Mouse (Mus musculus) heart, postnatal 0 days (tissue): ENCODE results near the gene Crybb1. TPM values are rescaled to one million over a fixed set of nuclear protein-coding genes. Genes with fewer than 3 reads are reported as not detected.
A peak's percentile ranks its signal among the peaks of the same experiment; 100 is the strongest.

ENCODE experiments used
- ATAC-seq: fragments of 200-750 bp; cut with Nextera tagmentation; 2 replicates; pipeline ENCODE4 v1.8.0; 2017; ENCODE audit warnings: low read depth, moderate number of reproducible peaks, moderate library complexity; ENCODE audit not compliant: insufficient read depth
- DNase-seq: peaks from one replicate; pipeline ENCODE4 v3.0.0-alpha.2; 2016; ENCODE audit warnings: low spot score
- H3K27ac ChIP-seq: fragments of 300-500 bp; sonication (generic); 2 replicates; pipeline ENCODE4 v1.5.1; 2014; ENCODE audit warnings: low read depth, mild to moderate bottlenecking
- H3K27me3 ChIP-seq: fragments of 300-500 bp; sonication (generic); 2 replicates; pipeline ENCODE4 v1.6.1; 2014; ENCODE audit warnings: low read length, mixed read lengths; ENCODE audit not compliant: control insufficient read depth, insufficient read depth
- H3K36me3 ChIP-seq: fragments of 300-500 bp; sonication (generic); replicated peaks from 2 replicates; pipeline ENCODE4 v1.6.1; 2014; ENCODE audit warnings: low read length, mixed read lengths; ENCODE audit not compliant: control insufficient read depth, insufficient read depth
- H3K4me1 ChIP-seq: fragments of 300-500 bp; sonication (generic); 2 replicates; pipeline ENCODE4 v1.6.1; 2014; ENCODE audit warnings: antibody characterized with exemption; ENCODE audit not compliant: control insufficient read depth, insufficient read depth
- H3K4me2 ChIP-seq: fragments of 300-500 bp; sonication (generic); 2 replicates; pipeline ENCODE4 v1.6.1; 2014; ENCODE audit warnings: low read depth, mild to moderate bottlenecking, low read length, moderate library complexity
- H3K4me3 ChIP-seq: fragments of 300-500 bp; sonication (generic); 2 replicates; pipeline ENCODE4 v1.5.1; 2014; ENCODE audit warnings: low read depth, low read length
- H3K9ac ChIP-seq: fragments of 300-500 bp; sonication (generic); replicated peaks from 2 replicates; pipeline ENCODE4 v1.6.1; 2014; ENCODE audit warnings: low read depth, low read length, mixed read lengths
- H3K9me3 ChIP-seq: fragments of 300-500 bp; sonication (generic); replicated peaks from 2 replicates; pipeline ENCODE4 v1.6.1; 2016; ENCODE audit warnings: low read length; ENCODE audit not compliant: control insufficient read depth
- CTCF ChIP-seq: IDR thresholded peaks from 2 replicates; pipeline ENCODE4 v1.5.1; 2016; ENCODE audit warnings: antibody characterized with exemption, control low read depth, low read depth
- EP300 ChIP-seq: IDR thresholded peaks from 2 replicates; pipeline ENCODE4 v1.6.1; 2016; ENCODE audit warnings: antibody characterized with exemption, low read depth
- WGBS: fragments of 180-500 bp; shearing (Covaris S2); extraction: QIAGEN DNeasy Blood & Tissue Kit; methylation state at CpG from one replicate; pipeline ENCODE4 v1.1.7; 2014; 5-methylcytosine and 5-hydroxymethylcytosine counted together
- polyA plus RNA-seq: library from polyadenylated mRNA; unstranded; fragments of >200 nt; fragmentation: Nextera tagmentation; extraction: Ambion mirVana; gene quantifications from 2 replicates; pipeline ENCODE4 v1.2.1, GENCODE M21; 2015
- total RNA-seq: library from RNA; depleted of rRNA; stranded (reverse); fragments of >200 nt; gene quantifications from 2 replicates; pipeline ENCODE4 v1.2.3, GENCODE M21; 2014; ENCODE audit warnings: low replicate concordance

The Crybb1 gene
- total and polyA plus RNA-seq, 2 experiments from 2014 or later = 0.26 TPM; not detected in 1

DNA sequence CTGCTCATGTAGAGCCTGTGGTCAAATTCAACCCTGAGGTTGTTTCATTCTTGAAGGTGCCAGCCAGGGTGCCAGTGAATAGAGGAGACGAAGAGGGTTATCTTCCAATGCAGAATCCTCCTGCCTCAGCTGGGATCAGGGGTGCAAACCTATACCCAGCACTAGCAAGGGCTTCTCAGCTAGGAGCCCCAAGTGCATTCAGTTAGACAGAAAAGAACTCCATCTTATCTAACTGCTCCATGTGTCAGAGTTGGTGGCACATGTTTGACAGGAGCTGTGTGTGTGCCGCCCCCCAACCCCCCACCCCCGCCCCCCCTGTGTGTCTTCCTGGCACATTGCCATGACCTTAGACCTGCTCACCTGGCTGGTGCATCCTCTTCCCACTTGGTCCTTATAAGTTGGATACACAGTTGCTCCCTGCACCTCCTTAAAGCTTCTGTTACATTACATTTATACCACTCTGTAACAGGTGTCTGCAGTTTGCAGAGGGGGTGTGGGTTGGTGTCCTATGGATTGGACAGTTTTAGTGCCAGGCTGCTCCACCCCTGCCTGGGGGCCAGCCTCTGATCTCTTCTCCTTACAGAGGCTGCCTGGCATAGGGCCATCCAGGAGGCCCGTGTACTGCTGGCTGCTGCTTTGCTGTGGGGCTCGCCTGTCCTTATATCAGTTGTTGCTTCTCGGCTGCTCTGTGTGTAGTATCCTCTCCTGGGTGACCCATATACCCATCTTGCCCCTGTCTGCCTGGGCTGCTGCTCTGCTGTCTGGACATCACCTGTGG lies 41.0 kb downstream of the Crybb1 start:
- Histone ChIP-seq H3K9me3 (no peaks in the 10 kb centered on the region), H3K27me3 (no peaks in the 10 kb centered on the region), H3K36me3 (no peaks in the 10 kb centered on the region; the same call in 1 of the 2 replicates), H3K4me3 (no peak overlapping the region), H3K9ac (no peak overlapping the region), H3K4me1 (peaks cover 27% of the 10 kb centered on the region; the same call in 1 of the 2 replicates), H3K27ac (peak overlapping the region; percentile 60), H3K4me2 (no peak overlapping the region)
- 27% methylated on average over 6 of the region's 6 CpGs for WGBS
- ATAC-seq (peak; percentile 16; the same call in 1 of the 2 replicates), DNase-seq (peak; percentile 28)
- TF ChIP-seq EP300 (no peak), CTCF (no peak)

GRCm38 (mm10) chr5:112297257-112297656 lies 41.6 kb downstream of the Crybb1 start:
- Histone ChIP-seq H3K27ac (peak overlapping the region; percentile 60), H3K9me3 (no peaks in the 10 kb centered on the region), H3K4me2 (no peak overlapping the region), H3K27me3 (no peaks in the 10 kb centered on the region), H3K36me3 (no peaks in the 10 kb centered on the region; the same call in 1 of the 2 replicates), H3K4me1 (peaks cover 27% of the 10 kb centered on the region; the same call in 1 of the 2 replicates), H3K4me3 (no peak overlapping the region), H3K9ac (no peak overlapping the region)
- DNase-seq (no peak), ATAC-seq (no peak)
- WGBS = 49% methylated on average over 2 of the region's 2 CpGs
- no peak for TF ChIP-seq EP300
- TF ChIP-seq CTCF = no peak

- peak overlapping the region; percentile 60 for H3K27ac ChIP-seq
- DNase-seq (peak; percentile 63), ATAC-seq (peak; percentile 73)
- TF ChIP-seq EP300 (peak; percentile 82; the same call in 1 of the 2 replicates), CTCF (no peak)
- H3K9ac ChIP-seq = no peak overlapping the region
- no peaks in the 10 kb centered on the region for H3K27me3 ChIP-seq
- 69% methylated on average over 12 of the region's 12 CpGs for WGBS
- no peak overlapping the region for H3K4me2 ChIP-seq
- no peak overlapping the region for H3K4me3 ChIP-seq
- peaks cover 26% of the 10 kb centered on the region; the same call in 1 of the 2 replicates for H3K4me1 ChIP-seq
- no peaks in the 10 kb centered on the region for H3K9me3 ChIP-seq
- no peaks in the 10 kb centered on the region; the same call in 1 of the 2 replicates for H3K36me3 ChIP-seq
These were observed 42.8 kb downstream of the Crybb1 start for GRCm38 (mm10) chr5:112298226-112298988.

DNA sequence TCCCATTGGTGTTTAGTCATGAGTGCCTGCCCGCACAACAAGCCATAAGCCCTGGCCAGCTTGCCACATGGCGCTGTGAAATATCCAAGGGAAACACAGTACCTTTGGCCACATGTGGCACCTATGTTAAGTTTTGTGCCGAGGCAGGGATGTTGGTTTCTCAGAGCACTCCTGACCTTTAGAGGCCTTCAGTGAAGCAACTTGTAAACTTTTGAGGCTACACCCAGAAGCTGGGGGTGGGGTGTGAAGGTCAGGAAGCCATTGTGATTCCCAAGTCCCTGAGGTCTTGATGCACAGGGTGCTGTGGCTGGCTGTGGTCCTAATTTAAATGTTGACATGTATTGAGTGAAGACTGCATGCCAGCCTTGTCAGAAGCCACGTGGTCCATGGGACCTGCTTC lies 43.8 kb downstream of the Crybb1 start:
- WGBS = 78% methylated on average over 4 of the region's 4 CpGs
- Histone ChIP-seq H3K4me1 (peaks cover 24% of the 10 kb centered on the region; the same call in 1 of the 2 replicates), H3K36me3 (no peaks in the 10 kb centered on the region; the same call in 1 of the 2 replicates)

DNA sequence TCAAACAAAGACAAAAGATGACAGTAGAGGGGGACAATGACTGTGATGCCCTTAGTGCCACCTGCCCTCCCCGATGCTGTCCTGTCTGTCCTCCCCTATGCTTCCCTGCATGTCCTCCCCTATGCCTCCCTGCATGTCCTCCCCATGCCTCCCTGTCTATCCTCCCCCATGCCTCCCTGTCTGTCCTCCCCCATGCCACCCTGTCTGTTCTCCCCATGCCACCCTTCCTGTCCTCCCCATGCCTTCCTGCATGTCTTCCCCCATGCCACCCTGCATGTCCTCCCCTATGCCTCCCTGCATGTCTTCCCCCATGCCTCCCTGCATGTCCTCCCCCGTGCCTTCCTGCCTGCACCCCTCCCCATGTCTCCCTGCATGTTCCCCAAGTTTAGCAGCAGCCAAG lies 44.5 kb downstream of the Crybb1 start:
- peaks cover 18% of the 10 kb centered on the region; the same call in 1 of the 2 replicates for H3K4me1 ChIP-seq
- no peak overlapping the region for H3K4me2 ChIP-seq
- H3K9me3 ChIP-seq = no peaks in the 10 kb centered on the region
- no peak for TF ChIP-seq CTCF
- H3K27ac ChIP-seq = no peak overlapping the region
- no peak overlapping the region for H3K9ac ChIP-seq
- H3K27me3 ChIP-seq = no peaks in the 10 kb centered on the region
- DNase-seq (no peak), ATAC-seq (no peak)
- peaks cover 2% of the 10 kb centered on the region; the same call in 1 of the 2 replicates for H3K36me3 ChIP-seq
- no peak overlapping the region for H3K4me3 ChIP-seq
- WGBS = 86% methylated on average over 2 of the region's 2 CpGs

More for the DNA sequence above, 43.8 kb downstream of the Crybb1 start:
- H3K27ac ChIP-seq = peak overlapping the region; percentile 60
- no peak for ATAC-seq
- H3K4me2 ChIP-seq = no peak overlapping the region
- no peak overlapping the region for H3K9ac ChIP-seq
- no peak for DNase-seq
- H3K27me3 ChIP-seq = no peaks in the 10 kb centered on the region
- TF ChIP-seq CTCF = no peak
- no peak for TF ChIP-seq EP300
- no peak overlapping the region for H3K4me3 ChIP-seq
- no peaks in the 10 kb centered on the region for H3K9me3 ChIP-seq
